Mouse (Mus musculus): ENCODE data around the gene Slc15a5. TPM values are rescaled to one million over a fixed set of nuclear protein-coding genes. Genes with fewer than 3 reads are reported as not detected.

Gene Slc15a5
- not detected in 2 replicates for total RNA-seq (2023)

GRCm38 (mm10) chr6:138079816-138080215, at the start of gene Slc15a5:
Slc15a5 (minus strand) TSS chr6:138079916.

Other genes starting within 250 kb of the Slc15a5 start
- 601 and 652 TPM in 2 replicates for gene Mgst1, start 60.4 kb upstream of the Slc15a5 start, total RNA-seq (2023)

All from neutrophil, adult 65 days (primary cell).